Mouse (Mus musculus) heart, adult 18-20 months (tissue): ENCODE results near the gene Gm1043. TPM values are rescaled to one million over a fixed set of nuclear protein-coding genes. Genes with fewer than 3 reads are reported as not detected.

ENCODE experiments used
- DNase-seq, 2 experiments: peaks; one replicate each; pipeline ENCODE4 v3.0.0; 2021 to 2022; ENCODE audit warnings: mixed read lengths in 1 of 2
- total RNA-seq, 2 experiments: library from RNA; stranded (reverse); gene quantifications; 2 replicates each; pipeline ENCODE4 v1.2.3; 2021

The Gm1043 gene
- total RNA-seq, 2 experiments from 2014 or later: 0.08 TPM; not detected in 1

DNA sequence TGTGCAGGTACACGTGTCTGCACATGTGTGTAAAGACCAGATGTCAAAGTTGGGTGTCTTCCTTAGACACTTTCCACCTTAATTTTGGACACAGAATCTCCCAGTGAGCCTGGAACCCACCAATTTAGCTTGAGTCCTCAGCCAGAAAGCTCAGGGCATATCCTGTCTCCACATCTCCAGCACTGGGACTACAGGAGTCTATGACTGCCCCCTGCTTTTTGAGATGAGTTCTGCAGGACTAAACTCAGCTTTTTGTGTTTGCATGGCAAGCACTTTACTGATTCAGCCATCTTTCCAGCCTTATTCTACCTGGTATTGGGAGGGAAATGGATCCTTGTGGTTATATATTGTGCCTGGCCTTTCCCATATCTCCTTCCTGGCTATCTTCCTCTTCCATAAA, 120.2 kb downstream of the Gm1043 start:
- no peak for DNase-seq

DNA sequence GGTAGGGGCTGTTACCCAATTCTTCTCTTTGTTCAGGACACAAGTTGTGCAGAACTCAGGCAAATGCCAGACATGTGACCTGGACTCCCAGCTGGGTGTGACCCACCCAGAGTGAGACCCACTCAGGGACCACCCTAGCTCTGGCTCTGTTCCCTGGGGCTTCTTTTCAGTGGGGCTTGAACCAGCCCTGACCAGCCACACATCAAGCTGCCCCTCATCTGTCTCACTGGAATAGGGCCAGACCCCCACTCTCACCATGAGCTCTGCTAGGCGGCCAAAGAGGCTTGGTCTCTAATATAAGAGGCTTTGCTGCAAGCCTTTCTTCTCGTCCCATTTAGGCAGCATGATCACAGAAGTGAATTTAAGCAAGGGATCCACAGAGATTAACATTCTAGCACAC, 121.2 kb downstream of the Gm1043 start:
- no peak for DNase-seq

DNA sequence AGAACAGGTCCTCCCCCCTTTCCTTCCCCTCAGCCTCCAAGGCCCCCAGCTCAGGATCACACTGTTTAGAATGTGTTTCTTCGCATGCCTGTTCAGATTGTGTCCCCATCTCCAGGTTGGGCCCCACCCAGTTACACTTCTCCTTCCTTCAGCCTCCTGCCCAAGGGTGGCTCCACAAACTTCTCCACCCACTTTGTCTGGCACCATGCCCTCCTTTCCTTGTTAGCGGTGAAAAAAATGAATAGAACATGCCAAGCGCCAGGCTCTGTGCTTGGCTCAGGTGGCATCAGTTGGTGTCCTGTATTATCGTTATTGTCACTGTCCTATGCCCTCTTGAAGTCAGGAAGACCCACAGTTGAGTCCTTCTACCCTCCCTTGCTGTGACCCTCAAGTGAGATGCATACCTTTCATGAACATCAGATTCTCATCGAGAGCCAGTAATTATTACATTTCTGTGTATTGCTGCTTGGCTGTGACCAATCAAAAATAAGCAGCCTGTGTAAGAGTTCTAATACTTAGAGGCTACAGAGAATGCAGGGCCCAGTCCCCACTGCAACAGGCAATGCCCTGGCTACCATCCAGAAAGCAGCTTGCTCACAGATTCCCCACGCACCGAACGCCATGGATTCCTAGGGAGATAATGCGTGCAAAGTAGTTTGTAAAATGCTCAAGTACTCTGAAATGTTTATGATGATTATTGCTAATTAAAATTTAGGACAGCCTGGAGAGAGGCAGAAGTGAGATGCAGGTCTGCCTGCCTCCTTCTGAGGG, 128.0 kb downstream of the Gm1043 start:
- DNase-seq: no peak

DNA sequence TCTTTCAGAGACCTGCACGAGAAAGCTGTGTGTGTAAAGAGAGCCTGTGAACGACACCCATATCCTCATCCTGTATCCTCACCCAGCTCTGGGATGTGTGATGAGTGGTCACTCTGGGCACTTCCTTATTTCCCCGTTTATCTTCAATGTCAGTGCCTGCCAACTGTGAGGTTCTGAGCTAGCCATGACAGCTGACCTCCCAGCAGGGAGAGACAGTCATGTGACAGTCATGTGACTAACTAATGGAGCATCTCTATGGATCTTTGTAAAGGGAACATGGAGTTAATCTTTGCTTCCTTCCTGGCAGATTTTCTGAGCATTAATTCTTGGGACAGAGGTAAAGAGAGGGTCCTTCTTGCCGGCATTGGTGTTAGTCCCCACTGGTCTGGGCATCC, 128.5 kb downstream of the Gm1043 start:
- no peak for DNase-seq

DNA sequence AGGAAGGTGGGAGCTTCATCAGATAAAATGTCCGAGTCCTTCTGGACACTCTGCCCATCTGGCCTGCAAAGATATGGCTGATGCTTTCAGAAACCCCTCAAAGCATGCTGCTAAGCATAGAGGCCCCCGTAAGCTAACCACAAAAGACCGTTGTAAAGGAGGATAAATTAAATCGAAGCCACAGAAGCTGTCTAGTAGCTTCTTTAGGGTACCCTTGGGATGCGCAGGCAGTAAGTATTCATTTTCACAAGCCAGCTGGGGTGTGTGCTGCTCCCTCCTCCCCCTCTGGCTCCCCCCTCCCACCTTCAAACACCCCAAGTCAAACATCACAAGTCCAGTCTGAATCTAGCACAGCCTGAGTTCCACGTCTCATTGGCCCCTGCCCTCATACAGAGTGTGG, 129.4 kb downstream of the Gm1043 start:
- no peak for DNase-seq

DNA sequence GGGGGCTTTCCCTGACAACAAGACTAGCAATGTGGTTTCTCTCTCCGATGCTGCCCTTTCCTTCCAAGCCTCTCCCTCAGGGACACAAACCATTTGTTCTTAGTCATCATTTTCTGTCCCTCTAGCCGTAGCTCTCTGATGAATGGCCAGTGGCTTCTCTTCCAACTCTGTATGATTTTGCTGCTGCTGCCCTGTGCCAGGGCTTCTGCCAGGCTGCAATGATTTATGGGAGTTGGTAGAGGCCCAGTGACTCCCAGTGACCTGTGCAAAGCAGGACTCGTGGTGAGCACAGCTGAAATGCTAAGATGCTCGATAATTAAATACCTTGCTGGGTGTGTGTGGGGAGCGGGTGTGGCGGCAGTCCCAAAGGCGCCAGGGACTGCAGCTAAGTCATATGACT, 130.1 kb downstream of the Gm1043 start:
- DNase-seq: no peak

DNA sequence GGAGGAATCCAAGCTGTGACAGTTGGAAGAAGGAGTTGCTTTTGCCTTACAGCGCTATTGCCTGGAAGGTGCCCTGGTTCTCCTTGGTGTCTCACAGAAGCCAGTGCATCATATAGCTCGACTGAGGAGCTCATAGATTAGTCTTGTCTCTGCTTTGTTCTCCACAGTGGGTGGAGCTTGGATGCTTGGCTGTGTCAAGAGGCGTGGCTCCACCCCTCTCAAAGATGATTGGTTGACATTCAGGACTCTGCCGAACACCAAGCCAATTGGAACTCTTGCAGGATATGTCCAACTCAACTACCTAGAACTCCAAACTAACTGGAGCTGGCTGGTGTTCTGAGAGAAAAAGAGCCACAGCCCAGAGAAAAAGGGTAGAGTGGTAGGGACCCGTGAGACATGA, 134.4 kb downstream of the Gm1043 start:
- DNase-seq: no peak

DNA sequence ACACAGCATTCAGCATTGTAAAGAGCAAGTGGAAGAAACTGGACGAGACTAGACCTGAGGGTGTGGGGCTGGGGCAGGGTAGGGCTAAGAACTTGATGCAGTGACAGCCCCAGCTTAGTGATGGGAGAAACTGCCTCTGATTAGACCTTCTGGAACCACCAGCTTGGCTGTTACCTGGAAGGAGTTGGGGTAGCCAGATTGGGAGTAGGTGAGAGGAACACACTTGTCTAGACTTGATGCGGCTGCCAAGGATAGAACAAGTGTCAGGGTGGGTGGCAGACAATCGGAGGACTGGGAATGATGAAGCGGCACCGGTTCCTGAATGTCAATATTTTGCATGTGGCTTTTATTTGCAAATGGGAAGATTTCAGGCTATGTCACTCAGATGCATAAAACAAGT, 135.4 kb downstream of the Gm1043 start:
- no peak for DNase-seq

DNA sequence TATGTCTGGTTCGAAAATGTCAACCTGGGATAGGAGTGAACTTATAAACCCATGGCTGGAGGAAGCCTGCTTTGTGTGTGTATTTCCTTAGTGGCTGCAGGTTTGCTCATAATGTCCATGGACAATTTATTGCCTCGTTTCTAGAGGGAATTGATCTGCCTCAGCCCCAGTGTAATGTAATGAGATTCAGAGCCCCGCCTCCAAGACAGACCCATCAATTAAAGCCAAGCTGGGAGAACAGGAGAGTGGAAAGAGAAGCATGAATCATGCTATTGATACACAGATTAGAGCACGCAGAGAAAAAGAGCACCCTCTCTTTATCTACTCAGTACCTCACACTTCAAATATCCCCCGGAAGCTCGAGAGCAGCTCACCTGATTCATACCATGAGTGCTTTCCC, 136.4 kb downstream of the Gm1043 start:
- no peak for DNase-seq

DNA sequence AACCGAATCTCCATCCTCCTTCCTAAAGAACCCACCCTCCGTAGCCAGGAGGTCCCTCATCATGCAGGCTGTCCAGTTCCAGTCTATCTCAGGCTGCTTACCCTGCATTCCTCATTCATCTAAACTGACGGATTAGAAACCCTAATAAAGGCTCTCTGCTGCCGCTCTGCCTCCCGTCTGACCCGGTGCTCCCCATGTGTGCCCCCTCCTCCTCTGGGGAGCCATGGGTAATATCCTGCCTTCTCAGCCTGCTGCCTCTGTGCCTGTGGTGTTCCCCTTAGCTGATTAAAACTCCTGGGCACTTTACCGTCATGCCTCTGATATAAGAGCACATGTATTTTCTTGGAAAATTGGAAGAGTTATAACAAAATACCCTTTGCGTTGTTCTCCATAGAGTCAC, 137.1 kb downstream of the Gm1043 start:
- DNase-seq: no peak

DNA sequence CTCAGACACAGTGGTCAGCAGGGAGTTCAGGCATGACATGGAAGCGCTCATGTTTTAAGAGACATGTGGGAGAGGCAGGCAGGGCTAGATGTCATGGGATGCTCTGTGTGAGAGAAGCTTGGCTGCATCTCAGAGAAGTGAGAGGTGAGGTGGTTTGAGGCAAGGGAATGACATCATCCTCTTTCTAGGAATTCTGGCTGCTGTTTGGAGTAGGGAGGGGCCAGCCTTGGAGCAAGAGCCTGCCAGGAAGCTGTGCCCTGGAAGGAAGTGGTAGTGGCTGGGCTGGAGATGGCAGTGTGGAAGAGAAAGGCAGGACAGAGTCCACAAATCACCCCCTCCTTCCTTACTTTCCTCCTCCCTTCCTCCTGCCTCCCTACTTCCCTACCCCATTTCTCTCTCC, 140.5 kb downstream of the Gm1043 start:
- DNase-seq: peak; percentile 13 to 43

DNA sequence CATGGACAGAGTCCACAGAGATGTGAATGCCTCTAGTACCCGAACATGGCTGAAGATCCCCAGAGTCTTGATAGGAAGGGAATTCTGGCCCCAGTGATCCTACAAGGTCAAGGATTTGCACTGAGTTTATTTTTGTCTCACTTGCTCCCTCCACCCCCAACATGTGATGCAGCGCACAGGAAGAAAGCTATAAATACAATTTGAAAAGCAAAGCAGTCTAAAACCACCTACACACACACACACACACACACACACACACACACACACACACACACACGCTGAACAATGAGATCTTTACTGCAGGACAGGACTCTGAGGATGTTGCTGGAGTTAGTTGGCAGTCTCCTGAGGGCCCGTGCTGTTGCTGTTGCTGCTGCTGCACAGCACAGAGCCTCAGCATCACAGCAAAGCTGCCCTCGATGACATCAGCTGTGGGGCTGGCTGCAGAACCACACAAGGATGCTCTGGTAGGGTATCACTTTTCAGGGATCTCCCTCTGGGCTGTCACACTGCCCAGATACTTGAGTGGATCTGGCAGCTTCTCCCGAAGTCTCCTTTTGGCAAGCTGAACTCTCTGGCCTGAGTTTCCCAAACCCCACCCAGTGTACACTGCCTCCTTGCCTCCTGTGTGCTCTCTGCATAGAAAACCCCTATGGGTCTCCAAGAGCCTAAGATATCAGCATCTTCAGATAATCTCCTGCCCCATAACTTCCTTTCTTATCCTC, 142.9 kb downstream of the Gm1043 start:
- DNase-seq: peak; percentile 27 to 44

DNA sequence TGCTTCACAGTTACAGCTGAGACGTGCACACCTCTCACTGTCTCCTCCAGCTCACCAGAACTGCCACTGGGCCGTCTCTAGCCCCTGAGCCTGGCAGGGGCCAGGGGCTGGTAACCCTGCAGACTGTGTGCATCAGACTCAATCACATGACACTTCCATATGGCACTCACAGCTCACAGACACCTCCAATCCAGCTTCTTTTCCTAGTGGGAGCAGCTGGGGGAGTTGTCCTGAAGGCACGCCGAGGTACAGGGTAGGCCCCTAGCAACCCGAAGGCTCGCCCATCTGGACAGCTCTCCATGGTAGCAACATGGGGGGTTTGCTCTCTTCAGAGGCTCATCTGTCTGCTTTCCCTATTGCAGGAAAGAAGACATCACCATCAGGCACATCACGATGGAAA, 143.7 kb downstream of the Gm1043 start:
- DNase-seq: no peak

DNA sequence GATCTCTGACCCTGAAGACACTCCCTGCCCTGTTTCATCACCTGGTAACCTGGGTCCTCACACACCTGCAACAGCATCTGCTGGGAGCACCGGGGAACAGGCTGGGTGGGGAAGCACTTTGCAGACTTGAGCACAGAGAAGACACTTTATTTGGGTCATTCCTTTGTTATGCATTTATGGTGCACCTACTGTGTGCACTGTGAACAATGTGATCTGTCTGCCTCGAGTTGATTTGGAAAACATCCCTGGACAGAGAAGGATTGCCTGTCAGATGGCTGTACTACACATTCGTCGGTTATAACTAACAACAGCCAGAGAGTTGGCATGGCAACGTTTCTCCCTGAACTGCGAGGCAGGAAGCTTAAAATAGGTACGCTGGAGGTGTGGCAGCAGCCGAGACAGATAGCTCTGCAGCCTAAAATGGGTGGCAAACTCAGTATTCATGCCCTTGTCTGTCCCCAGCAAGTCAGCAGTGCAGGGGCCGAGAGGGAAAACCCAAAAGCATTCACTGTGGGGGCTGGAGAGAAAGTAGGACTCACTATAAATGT, 147.9 kb downstream of the Gm1043 start:
- DNase-seq: peak; percentile 33 to 54

DNA sequence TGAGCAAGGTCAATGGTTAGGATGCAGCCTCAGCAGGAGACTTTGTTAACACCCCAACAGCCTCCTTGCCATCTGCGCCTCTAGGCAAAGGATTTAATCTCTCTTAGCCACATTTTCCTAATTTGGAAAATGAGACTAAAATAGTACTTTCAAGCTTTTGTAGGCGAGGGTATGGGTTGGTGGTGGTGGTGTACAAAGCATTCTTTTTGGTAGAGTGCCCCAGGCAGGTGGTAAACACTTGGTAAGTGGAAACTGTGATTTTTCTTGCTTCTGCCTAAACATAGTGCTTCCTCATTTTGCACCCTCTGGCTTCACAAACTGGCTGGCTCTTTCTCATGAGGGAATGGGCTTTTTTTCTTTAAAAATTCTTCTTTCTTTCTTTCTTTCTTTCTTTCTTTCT, 153.5 kb downstream of the Gm1043 start:
- no peak for DNase-seq

DNA sequence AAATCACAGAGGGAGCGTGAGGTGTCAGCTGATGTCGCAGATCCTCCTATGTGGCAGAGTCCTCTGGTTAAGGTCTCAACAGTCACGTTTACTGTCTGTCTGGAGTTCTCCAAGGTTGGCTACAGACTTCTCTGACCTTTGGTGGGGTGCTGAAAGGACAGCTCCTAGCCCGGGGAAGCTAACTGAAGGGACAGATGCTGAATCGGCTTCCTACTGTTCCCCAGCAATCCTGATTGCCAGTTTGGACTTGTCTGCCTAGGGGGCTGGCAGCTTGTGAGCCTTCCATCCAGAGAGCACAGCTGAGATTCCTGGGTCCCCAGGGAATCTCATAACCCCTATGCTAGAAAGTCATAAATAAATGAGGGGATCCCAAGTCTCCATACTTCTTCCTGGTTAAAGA, 155.4 kb downstream of the Gm1043 start:
- peak in 1 of 2 experiments; percentile 38 for DNase-seq

DNA sequence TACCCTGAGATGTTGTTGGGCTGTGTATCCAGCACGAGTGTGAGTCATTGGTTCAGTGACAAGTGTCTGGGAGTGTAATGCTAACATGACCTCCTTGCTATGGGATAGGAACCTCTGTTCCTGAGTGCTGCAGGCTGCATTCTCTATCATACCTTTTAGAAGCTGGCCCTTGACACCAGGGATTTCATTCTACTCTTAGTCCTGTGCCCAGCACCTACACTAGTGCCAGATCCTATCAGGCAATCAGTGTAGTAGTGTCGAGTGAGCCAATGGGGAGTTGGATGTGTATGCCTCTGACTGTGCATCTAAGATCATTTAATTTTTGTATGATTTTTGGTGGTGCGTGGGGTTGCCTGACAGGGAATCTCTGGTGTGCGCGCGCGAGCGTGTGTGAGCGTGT, 156.1 kb downstream of the Gm1043 start:
- DNase-seq: no peak

DNA sequence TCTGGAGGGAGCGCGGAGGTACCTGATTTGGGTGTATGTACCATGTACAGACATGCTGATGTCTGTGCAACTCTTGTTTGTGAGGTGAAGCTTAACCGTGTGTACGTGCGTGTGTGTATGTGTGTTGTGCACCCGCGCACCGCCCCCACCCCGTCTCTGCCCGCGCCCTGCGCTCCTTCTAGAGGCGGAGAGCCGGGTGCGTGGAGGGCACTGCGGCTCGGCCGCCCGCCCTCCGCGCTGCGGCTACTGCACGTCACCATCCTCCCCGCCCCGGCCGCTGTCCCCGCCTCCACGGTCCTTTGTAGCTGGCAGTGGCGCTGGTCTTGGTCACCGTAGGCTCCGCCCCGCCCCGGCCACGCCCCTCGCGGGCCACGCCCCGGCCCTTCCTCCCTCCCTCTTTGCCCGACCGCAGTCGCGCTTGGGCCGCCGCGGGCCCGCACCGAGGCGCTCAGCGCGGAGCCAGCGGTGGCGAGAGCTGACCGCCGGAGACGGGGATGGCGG, 156.5 kb downstream of the Gm1043 start, which contains the start of gene Crmp1:
Gene Crmp1 (plus strand): TSS at position 290 of the 501 bp plus-strand sequence.
- DNase-seq: no peak

DNA sequence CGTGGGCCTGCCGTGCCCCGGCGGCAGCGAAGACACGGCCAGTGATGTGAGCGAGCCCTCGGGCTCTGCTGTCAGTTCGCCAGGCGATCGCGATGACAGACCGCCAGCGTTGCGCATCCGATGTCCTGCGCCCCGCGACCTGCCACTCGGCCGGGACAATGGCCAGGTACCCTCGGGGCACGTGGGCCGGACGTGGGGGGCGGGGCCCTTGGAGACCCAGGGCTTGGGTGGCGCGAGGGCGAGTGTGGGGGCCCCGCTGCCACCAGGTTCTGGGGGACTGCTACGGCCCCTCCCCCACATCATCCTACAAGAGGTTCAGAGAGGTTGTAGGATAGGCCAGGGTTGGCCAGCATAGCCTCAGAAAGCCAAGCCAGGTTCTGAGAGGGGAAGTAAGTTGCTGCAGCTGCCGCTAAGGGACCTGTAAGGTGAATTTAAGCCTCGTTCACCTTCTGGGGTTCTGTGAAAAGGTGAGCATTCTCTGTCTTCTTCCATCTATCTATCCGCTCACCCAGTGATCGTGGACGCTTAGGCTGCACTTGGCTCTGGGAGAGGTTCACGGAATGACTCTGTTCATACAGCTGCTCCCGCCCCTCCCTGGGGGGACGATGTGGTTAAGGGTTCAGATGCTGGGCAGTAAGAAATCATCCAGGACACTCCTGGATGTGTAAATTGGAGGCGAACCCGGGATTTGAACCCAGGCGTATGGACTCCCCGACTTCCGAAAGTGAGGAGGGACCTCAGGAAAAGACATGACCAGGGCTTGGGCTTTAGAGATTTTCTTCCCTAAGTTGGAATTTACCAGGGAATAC, 157.4 kb downstream of the Gm1043 start:
- no peak for DNase-seq

DNA sequence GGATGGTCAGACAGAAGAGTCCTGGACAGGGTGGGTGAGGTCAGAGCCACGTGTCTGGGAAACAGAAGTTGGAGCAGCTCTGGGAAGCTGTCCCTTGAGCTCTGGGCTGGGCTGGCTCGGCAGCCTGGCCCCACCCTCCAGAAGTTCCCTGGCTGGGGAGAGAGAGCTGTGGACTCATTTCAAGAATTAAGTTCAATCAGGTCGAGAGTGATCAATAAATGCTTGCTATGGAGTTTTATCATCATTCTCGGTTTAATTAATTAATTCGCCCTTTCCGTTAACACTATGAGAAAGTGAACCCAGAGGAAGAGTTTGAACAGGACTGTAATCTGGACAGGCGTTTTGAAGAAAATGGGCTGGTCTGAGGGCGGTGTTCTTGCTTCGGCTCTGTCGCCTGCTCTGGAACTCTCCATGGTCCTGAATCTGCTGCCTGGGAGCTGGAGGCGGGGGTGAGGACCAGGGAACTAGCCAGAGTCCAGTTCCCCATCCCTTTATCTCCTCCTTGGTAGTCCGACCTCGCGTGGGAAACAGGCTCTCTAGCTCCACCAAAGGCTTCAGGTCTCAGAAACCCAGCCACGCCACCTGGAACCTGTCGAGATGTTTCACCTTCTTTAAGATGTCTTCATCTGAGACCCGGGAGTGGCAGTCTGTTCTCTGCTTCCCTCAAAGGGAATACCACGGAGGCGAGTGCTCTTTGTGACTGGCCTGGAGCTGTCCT, 158.2 kb downstream of the Gm1043 start:
- DNase-seq: peak; percentile 42 to 81

DNA sequence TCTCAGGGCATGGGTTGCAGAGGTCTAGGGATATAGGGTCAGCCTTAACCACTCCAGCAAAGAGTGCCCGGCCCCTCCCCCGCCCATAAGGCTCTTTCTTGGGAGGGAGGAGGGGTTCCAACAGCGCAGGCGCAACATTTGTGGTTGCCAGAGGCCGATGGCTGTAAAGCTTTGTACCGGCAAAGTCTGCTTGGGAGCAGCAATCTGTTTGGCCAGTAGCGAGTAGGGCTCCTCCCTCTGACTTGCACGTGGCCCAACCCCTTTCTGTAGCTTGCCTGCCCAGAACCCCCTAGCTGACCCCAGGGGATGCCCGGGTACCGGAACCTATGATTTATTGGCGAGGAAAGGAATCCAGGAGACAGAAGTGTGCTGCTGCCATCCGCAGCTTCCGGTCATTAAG, 159.0 kb downstream of the Gm1043 start:
- DNase-seq: no peak
